Mouse (Mus musculus): ENCODE results near the gene Ppm1e.

Gene Ppm1e

GRCm38 (mm10) chr11:87247494-87247866 is 111.3 kb downstream of the Ppm1e start:
- no peak for DNase-seq

GRCm38 (mm10) chr11:87246724-87247493 is 111.9 kb downstream of the Ppm1e start:
- DNase-seq: no peak

GRCm38 (mm10) chr11:87246107-87246651 is 112.6 kb downstream of the Ppm1e start:
- no peak for DNase-seq

GRCm38 (mm10) chr11:87245171-87245840 is 113.5 kb downstream of the Ppm1e start:
- no peak for DNase-seq

- DNase-seq: no peak
These were observed 117.6 kb downstream of the Ppm1e start for GRCm38 (mm10) chr11:87241256-87241655.

GRCm38 (mm10) chr11:87240833-87241215 is 118.0 kb downstream of the Ppm1e start:
- DNase-seq: no peak

- no peak for DNase-seq
These were observed 118.5 kb downstream of the Ppm1e start for GRCm38 (mm10) chr11:87240141-87240832.

GRCm38 (mm10) chr11:87238891-87239530 is 119.8 kb downstream of the Ppm1e start:
- no peak for DNase-seq

GRCm38 (mm10) chr11:87235486-87235872 is 123.3 kb downstream of the Ppm1e start:
- DNase-seq: no peak

GRCm38 (mm10) chr11:87234743-87235485 is 123.9 kb downstream of the Ppm1e start:
- no peak for DNase-seq

GRCm38 (mm10) chr11:87233377-87233776 is 125.4 kb downstream of the Ppm1e start:
- DNase-seq: no peak

GRCm38 (mm10) chr11:87227056-87227455 is 131.8 kb downstream of the Ppm1e start:
- DNase-seq: no peak

- DNase-seq: peak; percentile 21
These were observed 136.1 kb downstream of the Ppm1e start for GRCm38 (mm10) chr11:87222686-87223085.

GRCm38 (mm10) chr11:87212313-87212712 is 146.5 kb downstream of the Ppm1e start:
- no peak for DNase-seq
